Mouse (Mus musculus): Measurements from ENCODE around the gene Itpr2.

The Itpr2 gene

DNA sequence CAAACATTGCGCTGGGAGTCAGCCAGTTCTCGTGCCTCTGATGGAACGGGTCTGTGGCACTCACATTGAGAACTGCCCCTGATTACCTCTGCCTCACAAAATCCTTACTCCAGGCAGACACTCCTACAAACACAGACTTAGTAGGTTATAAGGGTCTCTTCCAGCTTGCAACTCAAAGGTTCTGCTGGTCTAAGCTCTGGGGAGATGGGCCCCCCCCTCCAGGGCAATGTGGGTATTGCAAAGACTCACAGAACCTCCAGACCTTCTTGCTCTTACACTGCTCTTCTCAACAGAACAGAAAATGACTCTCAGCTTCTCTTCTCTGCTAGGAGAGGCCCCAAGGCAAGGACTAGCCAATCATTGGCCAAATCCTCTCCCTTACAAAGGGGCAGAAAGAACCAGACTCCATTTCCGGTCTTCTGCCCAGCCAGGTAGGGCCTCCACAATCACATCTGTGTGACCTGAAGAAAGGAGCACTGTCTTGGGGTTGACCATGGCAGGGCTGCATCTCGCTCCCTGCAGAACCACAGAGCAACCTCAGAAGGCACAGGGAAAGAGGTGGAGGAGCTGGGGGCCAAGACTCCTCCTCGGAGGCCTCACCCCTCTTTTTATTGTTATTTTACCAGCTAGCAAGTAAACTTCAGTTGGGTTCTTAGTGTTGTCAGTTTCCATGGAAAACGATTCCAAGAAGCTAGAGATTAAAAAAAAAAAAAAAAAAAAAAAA lies 244.9 kb downstream of the Itpr2 start:
- DNase-seq = peak in 1 of 2 experiments; percentile 31

DNA sequence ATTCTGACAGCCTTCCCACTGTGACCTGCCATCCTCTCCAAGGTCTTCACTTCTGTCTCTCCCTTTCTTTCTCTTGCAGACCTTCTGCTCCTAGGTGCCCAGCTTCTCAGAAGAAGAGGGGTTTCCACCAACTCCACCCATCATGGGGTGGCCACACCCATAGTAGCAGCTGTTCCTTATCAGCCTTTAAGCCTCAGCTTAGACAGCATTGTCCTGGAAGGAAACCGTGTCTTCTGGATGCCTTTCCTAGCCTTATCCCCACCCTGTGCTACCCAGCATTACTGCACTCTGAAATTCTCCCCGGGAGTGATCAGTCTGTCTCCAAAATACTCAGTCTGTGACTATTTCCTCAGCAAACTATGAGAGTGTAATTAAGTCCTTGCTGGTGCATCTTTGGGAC lies 245.6 kb downstream of the Itpr2 start:
- DNase-seq = no peak

- DNase-seq = no peak
Measured at GRCm38 (mm10) chr6:146255656-146256055, 246.4 kb downstream of the Itpr2 start.

DNA sequence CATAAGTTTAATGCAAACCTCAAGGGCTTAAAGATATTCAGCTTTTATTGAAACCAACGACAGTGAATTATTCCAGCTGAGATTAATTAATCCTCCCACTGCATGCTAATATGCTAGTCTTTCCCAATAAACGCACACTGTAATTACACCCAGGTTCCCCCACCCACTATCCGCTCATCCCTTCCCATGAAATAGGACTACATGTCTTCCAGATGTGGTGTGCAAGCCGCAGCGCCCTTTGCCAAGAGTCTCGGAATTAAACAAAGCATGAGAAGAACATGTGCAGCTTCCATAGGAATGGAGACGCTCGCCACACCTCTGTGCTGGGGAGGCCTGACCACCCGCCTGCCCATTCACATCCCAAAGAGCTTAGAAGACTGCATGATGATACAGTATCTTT lies 247.1 kb downstream of the Itpr2 start:
- no peak for DNase-seq

GRCm38 (mm10) chr6:146254216-146254820 lies 247.7 kb downstream of the Itpr2 start:
- no peak for DNase-seq

DNA sequence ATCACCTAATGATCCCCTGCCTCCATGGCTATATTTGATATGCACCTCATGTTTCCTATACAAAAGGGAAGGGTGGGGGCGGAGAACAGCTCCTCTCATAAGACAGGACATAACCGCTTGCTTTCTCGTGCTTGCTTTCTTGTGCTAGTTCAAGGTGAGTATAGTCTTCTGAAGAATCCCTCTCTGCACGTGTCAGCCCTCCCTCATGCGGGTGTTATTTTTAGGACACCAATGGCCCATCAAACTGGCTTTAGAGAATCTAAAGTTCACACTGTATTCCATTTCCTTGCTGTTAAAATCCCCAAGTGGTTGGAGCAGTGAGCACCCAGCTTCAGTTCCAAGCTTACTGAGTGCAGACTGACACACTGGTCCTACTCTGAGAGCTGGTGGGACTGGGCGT lies 252.9 kb downstream of the Itpr2 start:
- DNase-seq = no peak

GRCm38 (mm10) chr6:146248341-146248740 lies 253.7 kb downstream of the Itpr2 start:
- DNase-seq = no peak

- DNase-seq = no peak
Measured at GRCm38 (mm10) chr6:146247906-146248305, 254.1 kb downstream of the Itpr2 start.

GRCm38 (mm10) chr6:146246368-146246767 lies 255.7 kb downstream of the Itpr2 start:
- peak in 1 of 2 experiments; percentile 42 for DNase-seq

GRCm38 (mm10) chr6:146245888-146246287 lies 256.1 kb downstream of the Itpr2 start:
- no peak for DNase-seq

GRCm38 (mm10) chr6:146243068-146243467 lies 259.0 kb downstream of the Itpr2 start:
- no peak for DNase-seq

- no peak for DNase-seq
Measured at GRCm38 (mm10) chr6:146241336-146241735, 260.7 kb downstream of the Itpr2 start.

GRCm38 (mm10) chr6:146235165-146235564 lies 266.9 kb downstream of the Itpr2 start:
- DNase-seq = no peak

- no peak for DNase-seq
Measured at GRCm38 (mm10) chr6:146234417-146234816, 267.6 kb downstream of the Itpr2 start.

DNA sequence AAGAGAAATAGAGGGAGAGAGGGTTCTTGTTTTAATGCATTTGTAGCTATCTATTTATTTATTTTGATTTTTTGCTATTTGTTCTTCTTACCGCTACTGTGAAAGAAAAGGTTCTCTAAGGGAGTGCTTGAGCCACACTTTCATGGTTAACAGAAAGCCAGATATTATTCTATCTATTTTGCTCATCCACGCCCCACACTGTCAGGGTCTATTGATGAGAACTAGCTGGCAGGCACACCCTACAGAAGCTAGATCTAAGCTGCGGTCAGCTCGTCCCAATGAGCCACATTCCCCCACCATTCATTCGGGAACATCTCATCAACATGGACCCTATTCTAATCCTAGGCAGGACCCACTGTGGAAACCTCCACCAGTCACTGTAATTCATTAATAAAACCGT lies 271.1 kb downstream of the Itpr2 start:
- no peak for DNase-seq

DNA sequence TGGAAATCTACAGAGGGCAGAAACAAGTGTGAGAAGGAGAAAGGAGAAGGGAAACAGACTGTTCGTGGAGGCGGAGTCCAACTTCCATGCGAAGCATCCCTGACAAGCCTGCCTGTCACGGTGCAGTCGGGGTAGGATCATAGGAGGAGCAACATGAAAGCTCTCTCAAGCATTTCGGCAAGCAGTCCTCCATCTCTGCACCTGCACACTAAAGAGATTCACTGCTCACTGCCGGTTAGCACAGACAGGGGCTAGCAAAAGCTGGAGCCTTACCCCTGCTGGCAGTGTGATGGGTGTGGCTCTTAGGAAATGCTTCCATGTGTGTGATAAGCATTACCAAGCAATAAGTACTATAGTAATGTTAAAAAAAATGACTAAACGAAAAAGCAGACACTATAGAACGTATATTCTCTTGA lies 271.6 kb downstream of the Itpr2 start:
- no peak for DNase-seq

- no peak for DNase-seq
Measured at GRCm38 (mm10) chr6:146229967-146230366, 272.1 kb downstream of the Itpr2 start.

- DNase-seq = no peak
Measured at GRCm38 (mm10) chr6:146229519-146229918, 272.5 kb downstream of the Itpr2 start.

DNA sequence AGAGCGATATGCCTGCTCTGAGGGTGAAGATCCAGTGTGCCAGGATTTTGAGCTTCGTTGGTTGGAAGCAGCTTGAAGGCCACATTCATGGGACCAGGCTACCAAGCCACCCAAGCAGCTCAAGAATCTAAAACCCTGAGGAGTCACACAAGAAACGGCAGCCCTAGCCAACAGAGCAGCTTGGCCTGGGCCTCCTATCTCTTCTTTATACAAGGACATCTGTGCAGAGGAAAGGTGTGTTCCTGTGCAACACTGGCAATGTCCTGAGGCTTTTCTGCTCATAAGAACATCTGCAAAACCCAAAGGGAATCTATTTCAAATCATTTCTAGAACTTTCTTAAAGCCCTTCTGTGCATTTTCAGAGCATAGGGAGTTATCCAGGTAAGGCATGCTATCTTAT lies 274.0 kb downstream of the Itpr2 start:
- no peak for DNase-seq

- no peak for DNase-seq
Measured at GRCm38 (mm10) chr6:146222403-146223063, 279.5 kb downstream of the Itpr2 start.

GRCm38 (mm10) chr6:146221371-146222336 lies 280.4 kb downstream of the Itpr2 start:
- DNase-seq = peak in 1 of 2 experiments; percentile 12

DNA sequence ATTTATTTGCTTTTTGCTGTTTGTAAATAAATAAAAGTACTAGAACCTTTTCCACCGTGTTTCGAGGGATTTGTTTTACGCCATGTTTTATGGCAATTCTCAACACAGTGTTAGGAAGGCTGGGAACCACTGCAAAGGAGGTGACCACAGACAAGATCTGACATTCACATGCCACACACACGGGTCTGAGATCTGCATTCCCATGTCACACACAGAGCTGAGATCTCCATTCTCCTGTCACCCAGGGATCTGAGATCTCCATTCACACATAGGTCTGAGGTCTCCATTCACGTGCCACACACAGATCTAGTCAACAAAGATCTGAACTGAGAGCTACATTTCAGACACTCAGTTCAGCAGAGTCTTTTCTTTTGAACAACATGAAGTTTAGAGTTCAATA lies 282.0 kb downstream of the Itpr2 start:
- DNase-seq = no peak

DNA sequence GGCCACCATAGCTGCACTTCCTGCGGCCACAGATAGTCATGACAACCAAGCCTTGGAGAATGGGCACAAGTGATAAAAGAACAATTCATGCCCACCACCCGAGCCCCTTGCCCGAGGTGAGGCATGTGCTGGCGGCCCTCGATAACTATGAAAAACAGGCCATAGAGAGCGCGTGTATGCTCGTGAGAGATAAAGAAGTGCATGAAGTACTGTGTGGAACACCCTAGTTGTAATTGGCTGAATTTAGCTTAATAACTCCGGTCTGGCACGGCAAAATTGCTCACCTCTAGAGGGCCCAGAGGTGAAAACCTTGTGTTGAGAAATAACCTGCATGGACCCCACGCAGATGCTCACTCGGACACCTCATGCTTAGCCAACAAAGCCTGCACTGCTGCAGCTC lies 282.5 kb downstream of the Itpr2 start:
- DNase-seq = no peak
